In the genomic region with DNA sequence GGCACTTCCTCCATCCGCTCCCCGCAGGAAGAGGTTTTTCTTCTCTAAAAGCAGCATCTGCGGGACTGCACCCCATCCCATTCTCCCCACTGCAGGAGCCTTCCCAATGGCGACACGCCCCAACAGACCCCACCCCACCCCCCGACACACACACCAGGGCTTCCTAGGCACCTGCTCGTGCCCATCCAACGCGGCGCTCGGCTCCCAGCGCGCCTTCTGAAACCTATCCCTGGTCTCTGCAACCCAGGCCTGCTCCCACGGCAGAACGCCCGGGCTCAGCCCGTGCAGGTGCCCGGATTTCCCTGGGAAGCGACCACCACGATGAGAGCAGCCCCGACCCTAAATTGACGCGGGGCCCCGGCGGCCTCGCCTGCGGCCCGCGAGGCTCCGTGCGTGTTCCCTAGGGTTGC, we compare ENCODE assay signal across 8 mouse cellular contexts. TPM values are rescaled to one million over a fixed set of nuclear protein-coding genes. Genes with fewer than 3 reads are reported as not detected.
A peak's percentile ranks its signal among the peaks of the same experiment; 100 is the strongest.
DNase-seq lines count a peak whose midpoint lies in the region; ATAC-seq and TF ChIP-seq lines count a peak whose summit lies in the region.

No protein-coding gene starts in this region.

- no peaks in the 10 kb centered on the region for H3K9me3 ChIP-seq in liver, embryonic 13.5 days (replicated peaks)
- no peaks in the 10 kb centered on the region for H3K9me3 ChIP-seq in stomach, embryonic 14.5 days (ENCODE audit: control insufficient read depth, low read depth, low read length)

- H3K27ac ChIP-seq in gastrocnemius, adult 2 months = peak overlapping the region; percentile 99
- H3K27ac ChIP-seq in liver, embryonic 13.5 days = peak overlapping the region; percentile 100
- H3K27ac ChIP-seq in stomach, embryonic 14.5 days (ENCODE audit: low read length) = peak overlapping the region; percentile 83

- H3K36me3 ChIP-seq in liver, embryonic 13.5 days = peaks cover 27% of the 10 kb centered on the region
- H3K36me3 ChIP-seq in stomach, embryonic 14.5 days (ENCODE audit: control insufficient read depth, insufficient read depth, low read length) = peaks cover 8% of the 10 kb centered on the region

- no peak for ATAC-seq in liver, embryonic 13.5 days (ENCODE audit: low read depth)
- no peak for ATAC-seq in stomach, embryonic 14.5 days (ENCODE audit: insufficient number of reproducible peaks, insufficient read depth, low FRiP score, low read depth)

- WGBS in liver, embryonic 13.5 days (ENCODE audit: insufficient replicate concordance) = 0% methylated on average over 31 of the region's 31 CpGs
- WGBS in stomach, embryonic 14.5 days = under 1% methylated on average over 31 of the region's 31 CpGs

- H3K4me1 ChIP-seq in liver, embryonic 13.5 days (replicated peaks) = peaks cover 85% of the 10 kb centered on the region
- H3K4me1 ChIP-seq in stomach, embryonic 14.5 days (ENCODE audit: control insufficient read depth, insufficient read depth, low read length) = peaks cover 36% of the 10 kb centered on the region

- peak overlapping the region; percentile 93 for H3K4me2 ChIP-seq in liver, embryonic 13.5 days
- peak overlapping the region; percentile 73 for H3K4me2 ChIP-seq in stomach, embryonic 14.5 days (replicated peaks; ENCODE audit: low read depth, low read length)

- DNase-seq in gastrocnemius, adult 2 months = peak; percentile 63
- no peak for DNase-seq in gastrocnemius, postnatal 10 days
- DNase-seq in 3134 (ENCODE audit: extremely low read depth, insufficient read length, low spot score) (peak; percentile 45), adipocyte (ENCODE audit: low spot score) (no peak)
- peak; percentile 35 for DNase-seq in brain, adult 2 months (ENCODE audit: low read depth, low spot score)
- DNase-seq in heart, postnatal 10 days = peak; percentile 42 to 45
- peak; percentile 31 for DNase-seq in liver, embryonic 13.5 days

- peak overlapping the region; percentile 90 for H3K4me3 ChIP-seq in gastrocnemius, adult 2 months
- H3K4me3 ChIP-seq in liver, embryonic 13.5 days (replicated peaks) = peak overlapping the region; percentile 97
- peak overlapping the region; percentile 89 for H3K4me3 ChIP-seq in stomach, embryonic 14.5 days (ENCODE audit: low read depth, low read length)

- H3K27me3 ChIP-seq in liver, embryonic 13.5 days = no peaks in the 10 kb centered on the region
- H3K27me3 ChIP-seq in stomach, embryonic 14.5 days (ENCODE audit: control insufficient read depth, insufficient read depth, low read length) = no peaks in the 10 kb centered on the region

- peak overlapping the region; percentile 100 for H3K9ac ChIP-seq in liver, embryonic 13.5 days
- peak overlapping the region; percentile 90 for H3K9ac ChIP-seq in stomach, embryonic 14.5 days (replicated peaks; ENCODE audit: low read depth, low read length)

- intact Hi-C loops in gastrocnemius, adult 2 months (cut with DNase I) = loop anchor here (10.0 kb wide), 1 partner anchor 566 kb away; the partner anchor contains the start of gene Znfx1
- intact Hi-C loops in heart, postnatal 10 days (cut with DNase I) = no loop called here

- TF ChIP-seq CTCF in gastrocnemius, adult 2 months (IDR thresholded peaks at IDR 0.05) = no peak

RNA-seq across cellular contexts. Expression of gene Ube2v1, which starts 0.7 kb away (rescaled TPM):
- 100 to 1,000 TPM; 170 to 181 TPM for total RNA-seq in gastrocnemius, adult 2 months (2021)
- total RNA-seq in gastrocnemius, postnatal 10 days (2021) = 100 to 1,000 TPM; 179 to 199 TPM
- total RNA-seq in heart, postnatal 10 days (2021) = 100 to 1,000 TPM; 120 to 121 TPM
- 205 and 229 TPM in 2 replicates for polyA plus RNA-seq in liver, embryonic 13.5 days (2015; fragmentation: Nextera tagmentation; extraction: Ambion mirVana)
- polyA plus RNA-seq in stomach, embryonic 14.5 days (2014; fragmentation: Nextera tagmentation; extraction: Ambion mirVana) = 252 and 259 TPM in 2 replicates

RNA-seq across cellular contexts. Expression of gene Gm20431, which starts 30.1 kb away (rescaled TPM):
- 10 to 100 TPM in 1 of 2 experiments, 1 to 10 TPM in 1; 3.7 to 11.5 TPM for total RNA-seq in gastrocnemius, adult 2 months (2021)
- total RNA-seq in gastrocnemius, postnatal 10 days (2021) = 10 to 100 TPM; 10.6 to 15.8 TPM
- 10 to 100 TPM; 21.6 to 23.2 TPM for total RNA-seq in heart, postnatal 10 days (2021)
- polyA plus RNA-seq in liver, embryonic 13.5 days (2015; fragmentation: Nextera tagmentation; extraction: Ambion mirVana) = 2.9 TPM in 1 of 2 replicates, not detected in the other
- polyA plus RNA-seq in stomach, embryonic 14.5 days (2014; fragmentation: Nextera tagmentation; extraction: Ambion mirVana) = 7.9 and 8.1 TPM in 2 replicates

RNA-seq across cellular contexts. Expression of gene Cebpb, which starts 57.5 kb away (rescaled TPM):
- 100 to 1,000 TPM; 106 to 181 TPM for total RNA-seq in gastrocnemius, adult 2 months (2021)
- 10 to 100 TPM; 28.0 to 64.3 TPM for total RNA-seq in gastrocnemius, postnatal 10 days (2021)
- total RNA-seq in heart, postnatal 10 days (2021) = 100 to 1,000 TPM in 1 of 2 experiments, 10 to 100 TPM in 1; 31.0 to 100 TPM
- polyA plus RNA-seq in liver, embryonic 13.5 days (2015; fragmentation: Nextera tagmentation; extraction: Ambion mirVana) = 6.3 and 7.4 TPM in 2 replicates
- polyA plus RNA-seq in stomach, embryonic 14.5 days (2014; fragmentation: Nextera tagmentation; extraction: Ambion mirVana) = 1.3 and 2.0 TPM in 2 replicates

RNA-seq across cellular contexts. Expression of gene Tmem189, which starts 58.4 kb away (rescaled TPM):
- total RNA-seq in gastrocnemius, adult 2 months (2021) = 10 to 100 TPM; 13.0 to 14.9 TPM
- 10 to 100 TPM; 20.4 to 22.6 TPM for total RNA-seq in gastrocnemius, postnatal 10 days (2021)
- 10 to 100 TPM; 37.9 to 40.5 TPM for total RNA-seq in heart, postnatal 10 days (2021)
- 16.1 and 17.1 TPM in 2 replicates for polyA plus RNA-seq in liver, embryonic 13.5 days (2015; fragmentation: Nextera tagmentation; extraction: Ambion mirVana)
- 38.9 and 40.7 TPM in 2 replicates for polyA plus RNA-seq in stomach, embryonic 14.5 days (2014; fragmentation: Nextera tagmentation; extraction: Ambion mirVana)

Comparison
In these comparisons a context has a peak if more than half of its experiments do, and no peak if none do; other contexts are left out.
1. DNase-seq: peak in gastrocnemius, adult 2 months (single experiment), 3134 (single experiment), brain, adult 2 months (single experiment), heart, postnatal 10 days (2 of 2) and liver, embryonic 13.5 days (single experiment); none in gastrocnemius, postnatal 10 days (single experiment) and adipocyte (single experiment).
2. Peak in every context shown above with its lines, with median percentiles within 50 percentile points of each other: H3K27ac ChIP-seq and H3K4me3 ChIP-seq.